Mouse (Mus musculus) hindbrain, embryonic 11.5 days (tissue): ENCODE data around the gene Rab36. TPM values are rescaled to one million over a fixed set of nuclear protein-coding genes. Genes with fewer than 3 reads are reported as not detected.

Experiments
- ATAC-seq: fragments of 200-750 bp; cut with Nextera tagmentation; 2 replicates; pipeline ENCODE4 v1.8.0; 2017; ENCODE audit warnings: mild to moderate bottlenecking, moderate TSS enrichment, moderate library complexity; ENCODE audit not compliant: low FRiP score
- DNase-seq: peaks from one replicate; pipeline ENCODE4 v3.0.0-alpha.2; 2015; ENCODE audit warnings: low spot score
- H3K27ac ChIP-seq: fragments of 300-500 bp; sonication (generic); 2 replicates; pipeline ENCODE4 v1.5.1; 2014; ENCODE audit warnings: mild to moderate bottlenecking, low read depth, low read length
- H3K27me3 ChIP-seq: fragments of 300-500 bp; sonication (generic); 2 replicates; pipeline ENCODE4 v1.6.1; 2014; ENCODE audit warnings: mild to moderate bottlenecking, low read length, moderate library complexity, mixed read lengths; ENCODE audit not compliant: control insufficient read depth, insufficient read depth
- H3K36me3 ChIP-seq: fragments of 300-500 bp; sonication (generic); 2 replicates; pipeline ENCODE4 v1.6.1; 2014; ENCODE audit warnings: mild to moderate bottlenecking, low read length, moderate library complexity, mixed read lengths; ENCODE audit not compliant: control insufficient read depth, insufficient read depth
- H3K4me1 ChIP-seq: fragments of 300-500 bp; sonication (generic); replicated peaks from 2 replicates; pipeline ENCODE4 v1.6.1; 2014; ENCODE audit warnings: low read length, mixed read lengths; ENCODE audit not compliant: control insufficient read depth, insufficient read depth
- H3K4me2 ChIP-seq: fragments of 300-500 bp; sonication (generic); replicated peaks from 2 replicates; pipeline ENCODE4 v1.6.1; 2014; ENCODE audit warnings: mild to moderate bottlenecking, low read depth, low read length
- H3K4me3 ChIP-seq: fragments of 300-500 bp; sonication (generic); 2 replicates; pipeline ENCODE4 v1.5.1; 2014; ENCODE audit warnings: low read depth, low read length
- H3K9ac ChIP-seq: fragments of 300-500 bp; sonication (generic); 2 replicates; pipeline ENCODE4 v1.6.1; 2014; ENCODE audit warnings: low read depth, low read length
- H3K9me3 ChIP-seq: fragments of 300-500 bp; sonication (generic); 2 replicates; pipeline ENCODE4 v1.6.1; 2016; ENCODE audit warnings: low read length; ENCODE audit not compliant: control insufficient read depth
- WGBS: fragments of 180-500 bp; shearing (Covaris S2); extraction: QIAGEN DNeasy Blood & Tissue Kit; methylation state at CpG from one replicate; pipeline ENCODE4 v1.1.7; 2014; 5-methylcytosine and 5-hydroxymethylcytosine counted together
- polyA plus RNA-seq: library from polyadenylated mRNA; unstranded; fragments of >200 nt; fragmentation: Nextera tagmentation; extraction: Ambion mirVana; gene quantifications from 2 replicates; pipeline ENCODE4 v1.2.1, GENCODE M21; 2014

The Rab36 gene
- polyA plus RNA-seq, 1 experiment from 2014 or later, result 6.8 TPM

- no peaks in the 10 kb centered on the region; the same call in 1 of the 2 replicates for H3K4me1 ChIP-seq
These were observed 31.9 kb downstream of the Rab36 start for GRCm38 (mm10) chr10:75068624-75069328.

DNA sequence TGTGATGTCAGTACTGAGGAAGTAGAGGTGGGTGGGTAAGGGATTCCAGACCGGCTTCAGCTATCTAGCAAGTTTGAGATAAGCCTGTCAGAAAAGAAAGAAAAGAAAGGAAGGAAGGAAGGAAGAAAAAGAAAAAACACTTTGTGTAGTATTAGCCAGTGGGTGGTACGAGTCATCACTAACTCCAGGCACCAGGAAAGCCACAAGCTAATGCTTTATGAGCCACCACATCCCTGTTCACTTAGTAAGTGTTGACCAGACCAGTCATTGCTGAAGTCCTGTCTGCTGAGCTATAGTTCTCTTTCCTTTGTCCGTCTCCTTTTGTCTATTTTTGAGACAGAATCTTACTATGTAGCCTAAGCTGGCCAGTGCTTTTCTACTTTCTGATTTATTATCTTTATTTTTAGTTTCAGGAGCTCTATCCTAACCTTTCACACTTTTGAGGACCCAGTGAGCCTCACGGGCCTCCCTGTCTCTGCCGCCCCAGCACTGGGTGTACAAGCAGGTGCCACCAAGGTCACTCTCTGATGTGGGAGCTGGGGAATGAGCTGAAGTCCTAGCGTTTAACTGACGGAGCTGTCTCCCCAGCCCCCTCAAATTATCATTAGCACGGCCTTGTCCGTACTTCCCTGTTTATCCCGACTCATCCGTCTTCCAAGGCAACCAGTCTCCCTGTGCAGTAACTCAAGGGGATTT, 33.6 kb downstream of the Rab36 start:
- no peak overlapping the region for H3K4me2 ChIP-seq
- no peaks in the 10 kb centered on the region for H3K9me3 ChIP-seq
- no peak overlapping the region for H3K27ac ChIP-seq
- no peaks in the 10 kb centered on the region for H3K27me3 ChIP-seq
- H3K9ac ChIP-seq, result no peak overlapping the region
- DNase-seq, result no peak
- 79% methylated on average over 11 of the region's 11 CpGs for WGBS
- no peaks in the 10 kb centered on the region; the same call in 1 of the 2 replicates for H3K4me1 ChIP-seq
- no peak overlapping the region for H3K4me3 ChIP-seq
- ATAC-seq, result no peak
- H3K36me3 ChIP-seq, result no peaks in the 10 kb centered on the region

More at GRCm38 (mm10) chr10:75068624-75069328, 31.9 kb downstream of the Rab36 start:
- Histone ChIP-seq H3K27ac (no peak overlapping the region), H3K36me3 (no peaks in the 10 kb centered on the region), H3K9ac (no peak overlapping the region), H3K27me3 (no peaks in the 10 kb centered on the region), H3K4me3 (no peak overlapping the region), H3K4me2 (no peak overlapping the region), H3K9me3 (no peaks in the 10 kb centered on the region)
- ATAC-seq (no peak), DNase-seq (no peak)
- 64% methylated on average over 12 of the region's 12 CpGs for WGBS

DNA sequence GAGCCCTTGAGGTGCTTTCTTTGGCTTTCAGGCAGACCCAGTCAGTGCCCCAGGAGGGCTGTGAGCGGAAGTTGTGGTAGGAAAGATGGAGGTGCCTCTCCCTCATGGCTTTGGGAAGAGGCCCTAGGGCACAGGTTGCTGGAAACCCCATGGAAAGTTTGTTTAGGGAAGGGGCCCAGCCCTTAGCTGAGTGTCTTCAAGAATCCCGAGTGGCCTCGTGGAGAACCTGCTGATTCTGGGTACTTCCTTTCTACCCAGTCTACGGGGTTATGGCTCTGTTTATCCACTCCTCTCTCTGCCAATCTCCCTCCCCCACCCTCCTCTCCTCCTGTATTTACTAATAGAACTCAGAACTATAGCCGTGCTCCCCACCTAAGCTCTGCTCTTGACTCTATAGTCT, 38.8 kb downstream of the Rab36 start:
- no peaks in the 10 kb centered on the region for H3K27me3 ChIP-seq
- H3K9me3 ChIP-seq, result no peaks in the 10 kb centered on the region
- H3K4me2 ChIP-seq, result no peak overlapping the region
- H3K4me3 ChIP-seq, result no peak overlapping the region
- 79% methylated on average over 5 of the region's 5 CpGs for WGBS
- H3K36me3 ChIP-seq, result no peaks in the 10 kb centered on the region
- no peak overlapping the region for H3K9ac ChIP-seq
- DNase-seq, result no peak
- no peak for ATAC-seq
- no peak overlapping the region for H3K27ac ChIP-seq
- H3K4me1 ChIP-seq, result no peaks in the 10 kb centered on the region; the same call in 1 of the 2 replicates

DNA sequence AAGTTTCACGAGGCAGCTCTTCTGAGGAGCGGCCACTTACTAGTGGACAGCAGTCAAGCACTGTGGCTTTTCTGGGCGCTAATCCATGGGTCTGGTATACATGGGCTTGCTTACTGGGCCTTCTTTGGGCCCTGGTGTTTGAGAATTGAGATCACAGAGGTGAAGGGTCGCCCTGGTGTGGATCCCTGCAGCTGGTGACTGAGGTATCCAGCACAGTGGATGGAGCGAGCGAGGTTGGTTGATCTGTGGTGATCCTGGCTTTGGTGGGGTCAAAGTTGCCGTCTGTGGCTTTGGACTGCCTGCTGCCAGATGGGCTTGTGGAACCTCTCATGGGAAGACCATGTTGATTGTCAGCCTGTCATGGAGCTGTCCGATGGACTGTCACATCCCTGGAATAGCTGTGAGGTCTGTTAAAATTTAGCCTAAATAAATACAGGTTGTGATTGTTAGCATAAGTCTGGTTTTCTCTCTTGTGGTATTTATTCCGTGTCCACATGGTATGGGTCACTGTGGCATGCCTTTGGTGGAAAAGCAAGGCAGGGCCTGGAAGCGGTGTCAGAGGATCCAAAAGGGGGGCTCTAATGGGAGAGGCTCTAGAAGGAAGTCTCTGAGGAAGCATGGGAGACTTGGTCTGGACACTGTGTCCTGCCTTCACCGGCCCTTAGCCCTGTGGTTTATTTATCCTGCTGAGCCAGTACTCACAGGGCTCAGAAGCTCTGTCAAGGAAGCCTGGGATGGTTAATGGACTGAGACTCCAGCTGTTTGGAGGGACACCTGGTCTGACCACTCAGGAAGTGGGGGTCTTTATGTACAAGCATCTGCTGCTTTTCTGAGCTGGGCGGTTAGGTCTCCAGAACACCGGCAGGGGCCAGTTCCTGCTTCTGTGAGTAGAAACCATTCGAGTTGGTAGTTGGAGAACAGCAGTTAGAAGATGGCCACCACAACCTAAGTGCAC, 41.6 kb downstream of the Rab36 start:
- Histone ChIP-seq H3K4me2 (no peak overlapping the region), H3K4me1 (no peaks in the 10 kb centered on the region; the same call in 1 of the 2 replicates), H3K4me3 (no peak overlapping the region), H3K9ac (no peak overlapping the region), H3K27ac (no peak overlapping the region), H3K27me3 (no peaks in the 10 kb centered on the region), H3K36me3 (no peaks in the 10 kb centered on the region), H3K9me3 (no peaks in the 10 kb centered on the region)
- ATAC-seq (no peak), DNase-seq (no peak)
- 75% methylated on average over 14 of the region's 14 CpGs for WGBS

GRCm38 (mm10) chr10:75085330-75085729, 48.5 kb downstream of the Rab36 start:
- Histone ChIP-seq H3K4me3 (no peak overlapping the region), H3K4me2 (no peak overlapping the region), H3K4me1 (no peaks in the 10 kb centered on the region), H3K36me3 (no peaks in the 10 kb centered on the region), H3K27me3 (no peaks in the 10 kb centered on the region), H3K9ac (no peak overlapping the region), H3K27ac (no peak overlapping the region), H3K9me3 (no peaks in the 10 kb centered on the region)
- WGBS, result 86% methylated on average over 1 of the region's 1 CpGs
- no peak for ATAC-seq
- DNase-seq, result no peak

DNA sequence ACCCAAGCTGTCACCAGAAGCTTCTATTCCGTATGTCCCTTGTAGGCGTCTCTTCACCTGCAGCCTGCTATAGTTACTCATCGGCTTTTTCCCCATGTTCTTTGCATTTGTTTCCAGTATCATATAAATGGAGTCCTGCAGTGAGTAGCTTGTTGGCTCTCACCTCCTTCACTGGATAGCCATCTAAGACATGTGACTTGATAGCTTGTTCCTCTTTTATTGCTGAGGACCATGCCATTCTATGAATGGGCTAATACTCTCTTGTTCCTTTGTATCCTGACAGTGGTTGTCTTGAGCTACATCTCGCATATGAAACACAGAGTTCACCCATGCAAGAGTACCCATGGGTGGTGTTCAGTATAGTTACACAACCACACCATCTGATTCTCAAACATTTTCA, 51.6 kb downstream of the Rab36 start:
- DNase-seq, result no peak
- no peak for ATAC-seq
- Histone ChIP-seq H3K4me1 (peaks cover 1% of the 10 kb centered on the region; the same call in 1 of the 2 replicates), H3K36me3 (no peaks in the 10 kb centered on the region), H3K9ac (no peak overlapping the region), H3K4me2 (no peak overlapping the region), H3K9me3 (no peaks in the 10 kb centered on the region), H3K4me3 (no peak overlapping the region), H3K27ac (no peak overlapping the region), H3K27me3 (no peaks in the 10 kb centered on the region)
- WGBS, result 94% methylated on average over 4 of the region's 4 CpGs

DNA sequence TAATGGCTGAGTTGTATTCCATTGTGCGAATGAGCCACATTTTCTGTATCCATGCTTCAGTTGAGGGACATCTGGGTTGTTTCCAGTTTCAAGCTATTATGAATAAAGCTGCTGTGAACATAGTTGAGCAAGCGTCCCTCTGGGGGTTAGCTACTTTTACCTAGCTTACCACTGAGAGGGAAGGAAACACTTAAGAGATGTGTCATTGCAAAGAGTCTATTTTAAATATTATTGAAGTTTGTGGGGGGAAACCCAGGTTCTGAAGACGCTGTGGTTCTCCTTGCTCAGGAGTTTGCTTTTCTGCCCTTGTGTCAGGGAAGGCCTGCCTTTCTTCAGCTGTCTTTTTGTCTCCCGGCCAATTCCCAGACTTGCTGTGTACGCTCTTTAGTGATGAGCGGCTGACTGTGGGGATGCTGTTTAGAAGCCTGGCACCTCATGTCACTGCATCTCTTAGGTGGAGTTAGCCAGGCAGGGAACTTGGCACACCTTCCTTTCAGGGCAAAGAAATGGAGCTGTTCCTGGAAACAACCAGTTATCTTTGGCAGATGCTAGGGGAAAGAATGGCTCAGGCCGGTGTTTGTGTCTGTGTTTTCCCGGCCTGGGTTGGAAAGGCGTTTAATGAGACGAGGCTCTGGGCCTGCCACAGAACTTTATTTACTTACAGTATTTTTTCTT, 54.8 kb downstream of the Rab36 start:
- WGBS, result 86% methylated on average over 10 of the region's 10 CpGs
- no peak for ATAC-seq
- H3K27me3 ChIP-seq, result peaks cover 3% of the 10 kb centered on the region; the same call in 1 of the 2 replicates

More for the DNA sequence above, 54.8 kb downstream of the Rab36 start:
- Histone ChIP-seq H3K9me3 (no peaks in the 10 kb centered on the region), H3K36me3 (no peaks in the 10 kb centered on the region), H3K4me2 (no peak overlapping the region), H3K4me3 (no peak overlapping the region), H3K9ac (no peak overlapping the region), H3K27ac (no peak overlapping the region), H3K4me1 (peaks cover 5% of the 10 kb centered on the region; the same call in 1 of the 2 replicates)
- DNase-seq, result no peak
